Mouse (Mus musculus): ENCODE data around the gene Psma7. TPM values are rescaled to one million over a fixed set of nuclear protein-coding genes. Genes with fewer than 3 reads are reported as not detected.

The Psma7 gene
- polyA plus RNA-seq, 1 experiment = 395 TPM

DNA sequence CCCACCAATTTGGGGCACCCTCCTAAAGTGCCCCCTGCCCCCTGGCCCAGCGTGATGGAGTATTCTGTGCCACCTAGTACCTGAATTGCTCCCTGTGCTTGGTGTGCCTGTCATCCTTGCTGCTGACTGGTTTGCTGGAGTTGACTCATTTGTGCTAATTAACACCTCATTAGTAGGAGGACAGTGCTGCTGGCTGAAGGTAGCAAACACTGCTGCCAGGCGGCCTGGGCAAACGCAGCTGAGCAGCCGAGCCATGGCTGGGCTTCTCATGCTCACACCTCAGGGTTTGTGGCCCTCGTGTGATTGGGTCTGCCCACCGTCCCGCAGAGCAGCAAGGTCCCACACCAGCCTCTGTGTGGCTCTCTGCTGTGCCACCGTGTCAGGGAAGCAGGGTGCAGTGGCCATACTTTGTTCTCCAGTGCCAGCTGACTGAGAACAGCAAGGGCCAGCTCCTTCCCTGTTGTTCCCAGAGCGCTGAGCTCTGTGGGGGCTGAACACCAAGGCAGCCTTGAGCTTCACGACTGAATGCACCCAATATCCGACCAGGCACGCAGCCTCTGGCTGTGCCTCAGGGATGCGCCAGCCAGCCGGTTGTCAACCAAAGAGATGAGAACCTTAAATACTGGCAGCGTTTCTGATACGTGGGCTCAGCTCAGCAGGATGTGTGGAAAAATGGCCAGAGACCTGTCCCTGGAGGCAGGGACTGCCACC, 43.8 kb upstream of the Psma7 start:
- Histone ChIP-seq H3ac (ENCODE audit: control insufficient read depth, insufficient read length) (no peak overlapping the region), H3K36me3 (ENCODE audit: control insufficient read depth, insufficient read depth) (no peaks in the 10 kb centered on the region), H3K27me3 (ENCODE audit: control insufficient read depth, insufficient read depth, insufficient read length) (no peaks in the 10 kb centered on the region), H3K4me2 (ENCODE audit: low read depth) (no peak overlapping the region), H3K79me2 (ENCODE audit: control insufficient read depth, insufficient read depth) (no peaks in the 10 kb centered on the region), H3K4me3 (no peak overlapping the region)
- no peak for TF ChIP-seq E2F4 (IDR thresholded peaks at IDR 0.05; ENCODE audit: insufficient read depth)
- TF ChIP-seq POLR2A (IDR thresholded peaks at IDR 0.05; ENCODE audit: insufficient read length, low read depth) = no peak
- TF ChIP-seq POLR2AphosphoS2 (IDR thresholded peaks at IDR 0.05; ENCODE audit: insufficient read length, low read depth) = no peak
- TF ChIP-seq TCF3 (IDR thresholded peaks at IDR 0.05; ENCODE audit: insufficient read length, low read depth) = no peak
- TF ChIP-seq USF1 (IDR thresholded peaks at IDR 0.05; ENCODE audit: low read depth) = no peak
- no peak for TF ChIP-seq MYOD1 (IDR thresholded peaks at IDR 0.05; ENCODE audit: control insufficient read depth in 1 of 3, insufficient read length in 2 of 3, low read depth in 2 of 3)
- no peak for TF ChIP-seq SRF (IDR thresholded peaks at IDR 0.05; ENCODE audit: control insufficient read depth, insufficient read length, low read depth)
- TF ChIP-seq MYOG (IDR thresholded peaks at IDR 0.05; ENCODE audit: control insufficient read depth in 1 of 3, insufficient read depth in 1 of 3, insufficient read length in 2 of 3, low read depth in 2 of 3) = no peak
- TF ChIP-seq TCF12 (IDR thresholded peaks at IDR 0.05; ENCODE audit: insufficient read depth, poor library complexity, severe bottlenecking) = no peak
- TF ChIP-seq CEBPB (IDR thresholded peaks at IDR 0.05; ENCODE audit: insufficient read depth, poor library complexity, severe bottlenecking) = no peak
- no peak for TF ChIP-seq MAX (IDR thresholded peaks at IDR 0.05; ENCODE audit: low read depth)
- TF ChIP-seq REST (IDR thresholded peaks at IDR 0.05; ENCODE audit: insufficient read depth, insufficient read length) = no peak

DNA sequence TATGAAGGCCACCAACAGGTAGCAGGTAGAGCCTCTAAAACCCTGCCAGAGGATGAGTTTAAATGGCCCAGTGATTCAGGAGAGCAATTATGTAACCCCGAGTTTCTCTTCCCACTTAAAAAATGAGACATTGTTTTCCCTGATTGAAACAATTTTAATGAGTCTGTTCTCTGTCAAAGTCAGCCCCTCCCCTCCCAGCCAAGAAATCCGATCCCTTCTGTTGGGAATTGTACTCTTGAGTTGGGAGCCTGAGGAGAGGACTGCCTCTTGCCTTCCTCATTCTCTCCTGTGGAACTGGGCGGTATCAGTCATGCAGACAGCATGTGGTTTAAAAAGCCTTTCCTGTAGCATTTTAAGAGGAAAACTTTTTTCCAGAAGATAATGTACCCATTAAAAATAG, 42.3 kb upstream of the Psma7 start:
- no peaks in the 10 kb centered on the region for H3K36me3 ChIP-seq (ENCODE audit: control insufficient read depth, insufficient read depth)
- H3K27me3 ChIP-seq (ENCODE audit: control insufficient read depth, insufficient read depth, insufficient read length) = no peaks in the 10 kb centered on the region
- H3K4me2 ChIP-seq (ENCODE audit: low read depth) = no peak overlapping the region
- H3K4me3 ChIP-seq = no peak overlapping the region
- H3K79me2 ChIP-seq (ENCODE audit: control insufficient read depth, insufficient read depth) = no peaks in the 10 kb centered on the region
- H3ac ChIP-seq (ENCODE audit: control insufficient read depth, insufficient read length) = no peak overlapping the region
- TF ChIP-seq REST (IDR thresholded peaks at IDR 0.05; ENCODE audit: insufficient read depth, insufficient read length) (no peak), TCF3 (IDR thresholded peaks at IDR 0.05; ENCODE audit: insufficient read length, low read depth) (no peak), MYOD1 (IDR thresholded peaks at IDR 0.05; ENCODE audit: control insufficient read depth in 1 of 3, insufficient read length in 2 of 3, low read depth in 2 of 3) (no peak), POLR2AphosphoS2 (IDR thresholded peaks at IDR 0.05; ENCODE audit: insufficient read length, low read depth) (no peak), TCF12 (IDR thresholded peaks at IDR 0.05; ENCODE audit: insufficient read depth, poor library complexity, severe bottlenecking) (no peak), MYOG (IDR thresholded peaks at IDR 0.05; ENCODE audit: control insufficient read depth in 1 of 3, insufficient read depth in 1 of 3, insufficient read length in 2 of 3, low read depth in 2 of 3) (no peak), MAX (IDR thresholded peaks at IDR 0.05; ENCODE audit: low read depth) (no peak), POLR2A (IDR thresholded peaks at IDR 0.05; ENCODE audit: insufficient read length, low read depth) (no peak), USF1 (IDR thresholded peaks at IDR 0.05; ENCODE audit: low read depth) (no peak), E2F4 (IDR thresholded peaks at IDR 0.05; ENCODE audit: insufficient read depth) (no peak), CEBPB (IDR thresholded peaks at IDR 0.05; ENCODE audit: insufficient read depth, poor library complexity, severe bottlenecking) (no peak), SRF (IDR thresholded peaks at IDR 0.05; ENCODE audit: control insufficient read depth, insufficient read length, low read depth) (no peak)

DNA sequence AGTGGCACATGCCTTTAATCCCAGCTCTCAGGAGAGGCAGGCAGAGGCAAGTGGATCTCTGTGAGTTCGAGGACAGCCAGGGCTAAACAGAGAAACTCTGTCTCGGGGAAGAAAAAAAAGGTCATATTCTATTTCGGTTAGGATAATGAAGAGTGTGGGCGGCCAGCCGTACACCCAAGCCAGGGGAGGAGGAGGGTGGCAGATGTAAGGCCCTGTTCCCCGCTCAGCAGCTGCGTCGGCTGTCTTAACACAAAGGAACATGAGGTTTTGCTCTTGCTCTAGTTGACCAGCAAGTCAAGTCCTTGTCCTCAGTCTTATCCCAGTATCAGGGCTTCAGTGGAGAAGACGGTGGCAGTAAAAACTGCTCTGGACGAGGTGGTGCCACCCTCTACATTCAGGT, 40.8 kb upstream of the Psma7 start:
- TF ChIP-seq MYOD1 (IDR thresholded peaks at IDR 0.05; ENCODE audit: control insufficient read depth in 1 of 3, insufficient read length in 2 of 3, low read depth in 2 of 3) (peak in 1 of 3 experiments; percentile 51), MYOG (IDR thresholded peaks at IDR 0.05; ENCODE audit: control insufficient read depth in 1 of 3, insufficient read depth in 1 of 3, insufficient read length in 2 of 3, low read depth in 2 of 3) (no peak)
- H3K36me3 ChIP-seq (ENCODE audit: control insufficient read depth, insufficient read depth) = no peaks in the 10 kb centered on the region
- no peak overlapping the region for H3K4me2 ChIP-seq (ENCODE audit: low read depth)

DNA sequence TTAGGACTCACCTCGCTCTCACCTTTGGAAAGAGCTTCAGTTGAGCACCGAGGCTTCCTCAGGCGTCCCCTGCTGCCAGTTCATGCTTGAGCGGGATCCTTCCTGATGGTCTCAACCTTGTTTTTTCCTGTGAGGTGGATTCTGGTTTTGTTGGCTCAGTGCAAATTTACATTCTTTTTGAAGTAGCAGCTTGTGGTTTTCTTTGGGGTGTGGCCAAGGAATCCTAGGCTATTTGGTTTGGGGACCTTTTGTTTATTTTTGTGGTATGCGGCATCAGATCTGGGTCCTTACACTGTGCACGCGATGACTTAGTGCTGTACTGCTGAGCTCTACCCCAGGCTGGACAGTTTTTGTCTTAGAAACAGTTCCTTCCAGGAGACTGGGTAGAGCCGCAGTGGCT, 38.4 kb upstream of the Psma7 start:
- Histone ChIP-seq H3K27me3 (ENCODE audit: control insufficient read depth, insufficient read depth, insufficient read length) (no peaks in the 10 kb centered on the region), H3K4me3 (no peak overlapping the region), H3ac (ENCODE audit: control insufficient read depth, insufficient read length) (no peak overlapping the region), H3K36me3 (ENCODE audit: control insufficient read depth, insufficient read depth) (no peaks in the 10 kb centered on the region), H3K4me2 (ENCODE audit: low read depth) (no peak overlapping the region), H3K79me2 (ENCODE audit: control insufficient read depth, insufficient read depth) (no peaks in the 10 kb centered on the region)
- TF ChIP-seq TCF3 (IDR thresholded peaks at IDR 0.05; ENCODE audit: insufficient read length, low read depth) = no peak
- TF ChIP-seq TCF12 (IDR thresholded peaks at IDR 0.05; ENCODE audit: insufficient read depth, poor library complexity, severe bottlenecking) = no peak
- no peak for TF ChIP-seq SRF (IDR thresholded peaks at IDR 0.05; ENCODE audit: control insufficient read depth, insufficient read length, low read depth)
- TF ChIP-seq POLR2AphosphoS2 (IDR thresholded peaks at IDR 0.05; ENCODE audit: insufficient read length, low read depth) = no peak
- TF ChIP-seq REST (IDR thresholded peaks at IDR 0.05; ENCODE audit: insufficient read depth, insufficient read length) = no peak
- TF ChIP-seq CEBPB (IDR thresholded peaks at IDR 0.05; ENCODE audit: insufficient read depth, poor library complexity, severe bottlenecking) = no peak
- no peak for TF ChIP-seq MYOG (IDR thresholded peaks at IDR 0.05; ENCODE audit: control insufficient read depth in 1 of 3, insufficient read depth in 1 of 3, insufficient read length in 2 of 3, low read depth in 2 of 3)

More for the DNA sequence above, 40.8 kb upstream of the Psma7 start:
- Histone ChIP-seq H3K4me3 (no peak overlapping the region), H3K79me2 (ENCODE audit: control insufficient read depth, insufficient read depth) (no peaks in the 10 kb centered on the region), H3K27me3 (ENCODE audit: control insufficient read depth, insufficient read depth, insufficient read length) (no peaks in the 10 kb centered on the region), H3ac (ENCODE audit: control insufficient read depth, insufficient read length) (no peak overlapping the region)

DNA sequence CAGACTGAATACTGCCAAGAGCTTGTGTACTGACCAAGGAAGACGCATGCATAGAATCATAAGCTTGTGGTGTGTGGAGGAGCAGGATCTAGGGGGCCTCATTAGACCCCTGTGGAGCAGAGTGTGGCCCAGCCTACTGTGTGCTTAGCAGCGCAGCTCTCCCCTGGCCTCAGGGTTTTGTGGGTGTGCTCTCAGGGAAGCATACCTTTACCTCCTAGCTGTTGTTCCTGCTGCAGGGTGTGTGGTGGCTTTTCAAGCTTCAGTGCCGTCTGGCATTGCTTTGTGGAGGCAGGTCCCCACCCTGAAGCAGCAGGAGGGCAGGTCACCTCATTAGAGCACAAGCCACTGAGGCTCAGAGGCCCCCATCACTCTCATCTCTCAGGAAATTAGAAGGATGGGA, 35.4 kb upstream of the Psma7 start:
- no peaks in the 10 kb centered on the region for H3K27me3 ChIP-seq (ENCODE audit: control insufficient read depth, insufficient read depth, insufficient read length)
- H3K79me2 ChIP-seq (ENCODE audit: control insufficient read depth, insufficient read depth) = no peaks in the 10 kb centered on the region
- TF ChIP-seq TCF12 (IDR thresholded peaks at IDR 0.05; ENCODE audit: insufficient read depth, poor library complexity, severe bottlenecking) (no peak), POLR2AphosphoS2 (IDR thresholded peaks at IDR 0.05; ENCODE audit: insufficient read length, low read depth) (no peak), REST (IDR thresholded peaks at IDR 0.05; ENCODE audit: insufficient read depth, insufficient read length) (no peak), MYOD1 (IDR thresholded peaks at IDR 0.05; ENCODE audit: control insufficient read depth in 1 of 3, insufficient read length in 2 of 3, low read depth in 2 of 3) (no peak), MYOG (IDR thresholded peaks at IDR 0.05; ENCODE audit: control insufficient read depth in 1 of 3, insufficient read depth in 1 of 3, insufficient read length in 2 of 3, low read depth in 2 of 3) (no peak), MAX (IDR thresholded peaks at IDR 0.05; ENCODE audit: low read depth) (no peak), POLR2A (IDR thresholded peaks at IDR 0.05; ENCODE audit: insufficient read length, low read depth) (no peak), TCF3 (IDR thresholded peaks at IDR 0.05; ENCODE audit: insufficient read length, low read depth) (no peak), SRF (IDR thresholded peaks at IDR 0.05; ENCODE audit: control insufficient read depth, insufficient read length, low read depth) (no peak), USF1 (IDR thresholded peaks at IDR 0.05; ENCODE audit: low read depth) (no peak), E2F4 (IDR thresholded peaks at IDR 0.05; ENCODE audit: insufficient read depth) (no peak), CEBPB (IDR thresholded peaks at IDR 0.05; ENCODE audit: insufficient read depth, poor library complexity, severe bottlenecking) (no peak)
- no peak overlapping the region for H3K4me2 ChIP-seq (ENCODE audit: low read depth)
- H3K36me3 ChIP-seq (ENCODE audit: control insufficient read depth, insufficient read depth) = peaks cover 5% of the 10 kb centered on the region
- H3K4me3 ChIP-seq = no peak overlapping the region
- no peak overlapping the region for H3ac ChIP-seq (ENCODE audit: control insufficient read depth, insufficient read length)
